Mouse (Mus musculus) adrenal gland, adult (tissue): ENCODE data around the gene Anks1b.

ENCODE experiments used
- DNase-seq, 2 experiments: peaks; one replicate each; pipeline ENCODE4 v3.0.0; 2022 to 2023; ENCODE audit warnings: low spot score in 1 of 2; ENCODE audit not compliant: inconsistent age in 2 of 2

Gene Anks1b

GRCm38 (mm10) chr10:89946636-89947349 lies 73.5 kb downstream of the Anks1b start:
- DNase-seq, result peak in 1 of 2 experiments; percentile 8

- DNase-seq, result peak in 1 of 2 experiments; percentile 10
These were observed 101.1 kb downstream of the Anks1b start for GRCm38 (mm10) chr10:89974361-89974760.

- peak in 1 of 2 experiments; percentile 7 for DNase-seq
These were observed 102.1 kb downstream of the Anks1b start for GRCm38 (mm10) chr10:89975431-89975841.

- DNase-seq, result peak in 1 of 2 experiments; percentile 5
These were observed 103.3 kb downstream of the Anks1b start for GRCm38 (mm10) chr10:89976577-89976976.

GRCm38 (mm10) chr10:89994171-89994570 lies 120.9 kb downstream of the Anks1b start:
- no peak for DNase-seq

- DNase-seq, result no peak
These were observed 122.5 kb downstream of the Anks1b start for GRCm38 (mm10) chr10:89995621-89996428.

GRCm38 (mm10) chr10:90003980-90004729 lies 130.8 kb downstream of the Anks1b start:
- no peak for DNase-seq

- no peak for DNase-seq
These were observed 131.6 kb downstream of the Anks1b start for GRCm38 (mm10) chr10:90004882-90005281.

- DNase-seq, result no peak
These were observed 159.7 kb downstream of the Anks1b start for GRCm38 (mm10) chr10:90033037-90033436.

- DNase-seq, result no peak
These were observed 170.0 kb downstream of the Anks1b start for GRCm38 (mm10) chr10:90043287-90043686.

- peak in 1 of 2 experiments; percentile 36 for DNase-seq
These were observed 170.5 kb downstream of the Anks1b start for GRCm38 (mm10) chr10:90043773-90044172.

- no peak for DNase-seq
These were observed 170.9 kb downstream of the Anks1b start for GRCm38 (mm10) chr10:90044229-90044628.

GRCm38 (mm10) chr10:90068651-90069050 lies 195.3 kb downstream of the Anks1b start:
- DNase-seq, result peak in 1 of 2 experiments; percentile 32

GRCm38 (mm10) chr10:90077930-90078329 lies 204.6 kb downstream of the Anks1b start:
- DNase-seq, result no peak

GRCm38 (mm10) chr10:90081151-90081550 lies 207.8 kb downstream of the Anks1b start:
- no peak for DNase-seq

GRCm38 (mm10) chr10:90081630-90082029 lies 208.3 kb downstream of the Anks1b start:
- DNase-seq, result peak in 1 of 2 experiments; percentile 44

GRCm38 (mm10) chr10:90093877-90094276 lies 220.6 kb downstream of the Anks1b start:
- no peak for DNase-seq

- no peak for DNase-seq
These were observed 239.4 kb downstream of the Anks1b start for GRCm38 (mm10) chr10:90112662-90113061.

- DNase-seq, result no peak
These were observed 243.6 kb downstream of the Anks1b start for GRCm38 (mm10) chr10:90116867-90117266.

- DNase-seq, result no peak
These were observed 244.5 kb downstream of the Anks1b start for GRCm38 (mm10) chr10:90117836-90118235.

- DNase-seq, result no peak
These were observed 264.2 kb downstream of the Anks1b start for GRCm38 (mm10) chr10:90137538-90137937.
